Mouse (Mus musculus): Measurements from ENCODE around the gene Dip2a. TPM values are rescaled to one million over a fixed set of nuclear protein-coding genes. Genes with fewer than 3 reads are reported as not detected.

Dip2a gene
- polyA plus RNA-seq, 1 experiment from 2014 or later, result 7.1 TPM

- Histone ChIP-seq H3K27me3 (ENCODE audit: control insufficient read depth, insufficient read depth, low read length) (no peaks in the 10 kb centered on the region), H3K9ac (ENCODE audit: low read depth, low read length) (no peak overlapping the region), H3K4me2 (replicated peaks; ENCODE audit: low read depth, low read length) (no peak overlapping the region), H3K9me3 (ENCODE audit: control insufficient read depth, low read length) (peaks cover 3% of the 10 kb centered on the region; the same call in 1 of the 2 replicates), H3K4me3 (ENCODE audit: low read depth, low read length) (no peak overlapping the region), H3K27ac (ENCODE audit: low read depth, low read length) (no peak overlapping the region), H3K36me3 (ENCODE audit: control insufficient read depth, insufficient read depth, low read length) (peaks cover 16% of the 10 kb centered on the region; the same call in 1 of the 2 replicates), H3K4me1 (replicated peaks; ENCODE audit: control insufficient read depth, insufficient read depth, low read length) (no peaks in the 10 kb centered on the region)
- DNase-seq (ENCODE audit: low spot score) (no peak), ATAC-seq (ENCODE audit: low FRiP score) (no peak)
- 97% methylated on average over 17 of the region's 17 CpGs for WGBS
These were observed 128.0 kb downstream of the Dip2a start for GRCm38 (mm10) chr10:76217056-76217455.

- H3K27ac ChIP-seq (ENCODE audit: low read depth, low read length), result no peak overlapping the region
These were observed 130.9 kb downstream of the Dip2a start for GRCm38 (mm10) chr10:76214161-76214560.

GRCm38 (mm10) chr10:76212121-76212520 is 133.0 kb downstream of the Dip2a start:
- WGBS, result 92% methylated on average over 6 of the region's 6 CpGs
- peaks cover 3% of the 10 kb centered on the region; the same call in 1 of the 2 replicates for H3K9me3 ChIP-seq (ENCODE audit: control insufficient read depth, low read length)
- H3K27me3 ChIP-seq (ENCODE audit: control insufficient read depth, insufficient read depth, low read length), result no peaks in the 10 kb centered on the region
- no peak overlapping the region for H3K4me3 ChIP-seq (ENCODE audit: low read depth, low read length)
- no peak overlapping the region for H3K4me2 ChIP-seq (replicated peaks; ENCODE audit: low read depth, low read length)
- ATAC-seq (ENCODE audit: low FRiP score) (no peak), DNase-seq (ENCODE audit: low spot score) (no peak)
- H3K27ac ChIP-seq (ENCODE audit: low read depth, low read length), result no peak overlapping the region
- H3K4me1 ChIP-seq (replicated peaks; ENCODE audit: control insufficient read depth, insufficient read depth, low read length), result no peaks in the 10 kb centered on the region
- H3K9ac ChIP-seq (ENCODE audit: low read depth, low read length), result no peak overlapping the region
- H3K36me3 ChIP-seq (ENCODE audit: control insufficient read depth, insufficient read depth, low read length), result peaks cover 20% of the 10 kb centered on the region; the same call in 1 of the 2 replicates

More at GRCm38 (mm10) chr10:76214161-76214560, 130.9 kb downstream of the Dip2a start:
- peaks cover 3% of the 10 kb centered on the region; the same call in 1 of the 2 replicates for H3K9me3 ChIP-seq (ENCODE audit: control insufficient read depth, low read length)
- peaks cover 16% of the 10 kb centered on the region; the same call in 1 of the 2 replicates for H3K36me3 ChIP-seq (ENCODE audit: control insufficient read depth, insufficient read depth, low read length)
- 89% methylated on average over 4 of the region's 4 CpGs for WGBS
- no peak overlapping the region for H3K4me3 ChIP-seq (ENCODE audit: low read depth, low read length)
- ATAC-seq (ENCODE audit: low FRiP score), result no peak
- H3K4me2 ChIP-seq (replicated peaks; ENCODE audit: low read depth, low read length), result no peak overlapping the region
- no peaks in the 10 kb centered on the region for H3K27me3 ChIP-seq (ENCODE audit: control insufficient read depth, insufficient read depth, low read length)
- DNase-seq (ENCODE audit: low spot score), result no peak
- H3K4me1 ChIP-seq (replicated peaks; ENCODE audit: control insufficient read depth, insufficient read depth, low read length), result no peaks in the 10 kb centered on the region
- no peak overlapping the region for H3K9ac ChIP-seq (ENCODE audit: low read depth, low read length)

GRCm38 (mm10) chr10:76210806-76211205 is 134.3 kb downstream of the Dip2a start:
- peaks cover 3% of the 10 kb centered on the region; the same call in 1 of the 2 replicates for H3K9me3 ChIP-seq (ENCODE audit: control insufficient read depth, low read length)
- H3K27ac ChIP-seq (ENCODE audit: low read depth, low read length), result no peak overlapping the region
- WGBS, result 97% methylated on average over 7 of the region's 7 CpGs
- no peaks in the 10 kb centered on the region for H3K4me1 ChIP-seq (replicated peaks; ENCODE audit: control insufficient read depth, insufficient read depth, low read length)
- no peaks in the 10 kb centered on the region for H3K27me3 ChIP-seq (ENCODE audit: control insufficient read depth, insufficient read depth, low read length)
- no peak overlapping the region for H3K4me2 ChIP-seq (replicated peaks; ENCODE audit: low read depth, low read length)
- H3K9ac ChIP-seq (ENCODE audit: low read depth, low read length), result no peak overlapping the region
- DNase-seq (ENCODE audit: low spot score) (no peak), ATAC-seq (ENCODE audit: low FRiP score) (no peak)
- H3K4me3 ChIP-seq (ENCODE audit: low read depth, low read length), result no peak overlapping the region
- peaks cover 17% of the 10 kb centered on the region; the same call in 1 of the 2 replicates for H3K36me3 ChIP-seq (ENCODE audit: control insufficient read depth, insufficient read depth, low read length)

Other genes with a start within 250 kb of the Dip2a start
- not detected in 2 replicates for gene Slc5a4b, start 234.3 kb downstream of the Dip2a start, polyA plus RNA-seq (2014; fragmentation: Nextera tagmentation; extraction: Ambion mirVana)
- gene Slc5a4a, start 197.8 kb downstream of the Dip2a start, polyA plus RNA-seq (2014; fragmentation: Nextera tagmentation; extraction: Ambion mirVana), result 0.10 TPM in 1 of 2 replicates, not detected in the other
- gene Prmt2, start 107.4 kb downstream of the Dip2a start, polyA plus RNA-seq (2014; fragmentation: Nextera tagmentation; extraction: Ambion mirVana), result 113 TPM in 2 replicates
- 0.42 and 0.45 TPM in 2 replicates for gene S100b, start 91.4 kb downstream of the Dip2a start, polyA plus RNA-seq (2014; fragmentation: Nextera tagmentation; extraction: Ambion mirVana)
- not detected in 2 replicates for gene AC141477.1, start 95.2 kb upstream of the Dip2a start, polyA plus RNA-seq (2014; fragmentation: Nextera tagmentation; extraction: Ambion mirVana)
- 16.5 TPM in 2 replicates for gene Pcnt, start 97.5 kb upstream of the Dip2a start, polyA plus RNA-seq (2014; fragmentation: Nextera tagmentation; extraction: Ambion mirVana)
- not detected in 2 replicates for gene 2610028H24Rik, start 103.8 kb upstream of the Dip2a start, polyA plus RNA-seq (2014; fragmentation: Nextera tagmentation; extraction: Ambion mirVana)
- gene Mcm3ap, start 123.6 kb upstream of the Dip2a start, polyA plus RNA-seq (2014; fragmentation: Nextera tagmentation; extraction: Ambion mirVana), result 66.8 and 67.5 TPM in 2 replicates
- gene Ybey, start 123.8 kb upstream of the Dip2a start, polyA plus RNA-seq (2014; fragmentation: Nextera tagmentation; extraction: Ambion mirVana), result 5.3 and 5.8 TPM in 2 replicates
- 45.1 and 56.4 TPM in 2 replicates for gene Lss, start 186.3 kb upstream of the Dip2a start, polyA plus RNA-seq (2014; fragmentation: Nextera tagmentation; extraction: Ambion mirVana)
- 0.22 TPM in 1 of 2 replicates, not detected in the other for gene Spatc1l, start 217.0 kb upstream of the Dip2a start, polyA plus RNA-seq (2014; fragmentation: Nextera tagmentation; extraction: Ambion mirVana)
- not detected in 2 replicates for gene Ftcd, start 230.4 kb upstream of the Dip2a start, polyA plus RNA-seq (2014; fragmentation: Nextera tagmentation; extraction: Ambion mirVana)

All from hindbrain, embryonic 11.5 days (tissue).